Mouse (Mus musculus) midbrain, embryonic 10.5 days (tissue): ENCODE data around the gene Inip. TPM values are rescaled to one million over a fixed set of nuclear protein-coding genes. Genes with fewer than 3 reads are reported as not detected.

Source experiments
- DNase-seq: peaks from one replicate; pipeline ENCODE4 v3.0.0-alpha.2; 2017; ENCODE audit warnings: low spot score
- H3K27ac ChIP-seq: fragments of 300-500 bp; sonication (generic); replicated peaks from 2 replicates; pipeline ENCODE4 v1.5.1; 2016; ENCODE audit warnings: mild to moderate bottlenecking
- H3K27me3 ChIP-seq: fragments of 300-500 bp; sonication (generic); 2 replicates; pipeline ENCODE4 v1.6.1; 2016; ENCODE audit warnings: low read depth, mild to moderate bottlenecking; ENCODE audit not compliant: poor library complexity, severe bottlenecking
- H3K36me3 ChIP-seq: fragments of 300-500 bp; sonication (generic); 2 replicates; pipeline ENCODE4 v1.6.1; 2016; ENCODE audit warnings: mild to moderate bottlenecking, moderate library complexity
- H3K4me1 ChIP-seq: fragments of 300-500 bp; sonication (generic); 2 replicates; pipeline ENCODE4 v1.6.1; 2016
- H3K4me3 ChIP-seq: fragments of 300-500 bp; sonication (generic); 2 replicates; pipeline ENCODE4 v1.5.1; 2016; ENCODE audit warnings: mild to moderate bottlenecking, moderate library complexity
- H3K9me3 ChIP-seq: fragments of 300-500 bp; sonication (generic); replicated peaks from 2 replicates; pipeline ENCODE4 v1.6.1; 2016; ENCODE audit warnings: mild to moderate bottlenecking
- WGBS: fragments of 180-500 bp; shearing (Covaris S2); methylation state at CpG from one replicate; pipeline ENCODE4 v1.1.7; 2016; 5-methylcytosine and 5-hydroxymethylcytosine counted together
- polyA plus RNA-seq: library from polyadenylated mRNA; unstranded; fragments of >200 nt; fragmentation: Nextera tagmentation; extraction: Ambion mirVana; gene quantifications from 2 replicates; pipeline ENCODE4 v1.2.1, GENCODE M21; 2016

The Inip gene
- polyA plus RNA-seq, 1 experiment from 2014 or later, result 110 TPM

DNA sequence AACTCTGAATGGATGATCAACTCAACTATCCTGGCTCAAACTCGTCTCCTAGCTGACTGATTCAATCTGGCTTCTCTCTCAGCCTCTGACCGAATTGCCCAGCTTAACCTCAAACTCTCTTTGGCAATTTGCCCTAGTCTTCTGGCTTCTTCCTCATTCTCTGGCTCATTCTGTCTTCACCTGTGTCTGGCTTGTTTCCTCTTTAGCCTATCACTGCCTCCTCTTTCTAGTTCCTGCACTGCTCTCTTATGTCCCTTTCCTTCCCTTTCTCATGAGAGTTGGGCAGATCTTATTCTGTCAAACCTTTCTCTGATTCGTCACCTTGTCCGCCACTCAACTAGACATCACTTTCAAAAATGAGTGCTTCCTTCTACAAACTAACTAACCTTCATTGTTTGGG lies 20.7 kb upstream of the Inip start:
- Histone ChIP-seq H3K27me3 (no peaks in the 10 kb centered on the region), H3K9me3 (no peaks in the 10 kb centered on the region), H3K27ac (no peak overlapping the region), H3K4me1 (peaks cover 30% of the 10 kb centered on the region), H3K36me3 (peaks cover 5% of the 10 kb centered on the region), H3K4me3 (no peak overlapping the region)
- DNase-seq, result no peak
- 93% methylated on average over 4 of the region's 4 CpGs for WGBS

DNA sequence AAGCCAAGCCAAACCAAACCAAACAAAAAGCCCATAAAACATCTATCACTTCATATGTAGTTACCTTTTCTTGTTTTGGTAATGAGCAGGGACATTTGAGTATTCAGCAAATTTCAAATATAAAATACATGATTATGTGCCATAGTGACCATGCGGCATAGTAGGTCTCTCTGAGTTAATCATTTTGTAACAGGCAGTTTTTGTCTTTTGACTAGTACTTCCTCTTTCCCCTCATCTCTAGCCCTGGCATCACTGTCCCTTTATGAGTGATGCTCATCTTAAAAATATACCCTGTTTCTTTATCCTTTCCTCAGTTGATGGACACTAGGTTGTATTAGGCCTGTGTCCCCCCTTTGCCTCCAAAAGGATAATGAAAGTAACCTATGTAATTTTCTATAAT lies 20.1 kb upstream of the Inip start:
- Histone ChIP-seq H3K9me3 (no peaks in the 10 kb centered on the region), H3K4me3 (no peak overlapping the region), H3K27me3 (no peaks in the 10 kb centered on the region), H3K36me3 (peaks cover 5% of the 10 kb centered on the region), H3K27ac (no peak overlapping the region), H3K4me1 (peaks cover 31% of the 10 kb centered on the region)
- WGBS, result 100% methylated on average over 1 of the region's 1 CpGs
- no peak for DNase-seq

DNA sequence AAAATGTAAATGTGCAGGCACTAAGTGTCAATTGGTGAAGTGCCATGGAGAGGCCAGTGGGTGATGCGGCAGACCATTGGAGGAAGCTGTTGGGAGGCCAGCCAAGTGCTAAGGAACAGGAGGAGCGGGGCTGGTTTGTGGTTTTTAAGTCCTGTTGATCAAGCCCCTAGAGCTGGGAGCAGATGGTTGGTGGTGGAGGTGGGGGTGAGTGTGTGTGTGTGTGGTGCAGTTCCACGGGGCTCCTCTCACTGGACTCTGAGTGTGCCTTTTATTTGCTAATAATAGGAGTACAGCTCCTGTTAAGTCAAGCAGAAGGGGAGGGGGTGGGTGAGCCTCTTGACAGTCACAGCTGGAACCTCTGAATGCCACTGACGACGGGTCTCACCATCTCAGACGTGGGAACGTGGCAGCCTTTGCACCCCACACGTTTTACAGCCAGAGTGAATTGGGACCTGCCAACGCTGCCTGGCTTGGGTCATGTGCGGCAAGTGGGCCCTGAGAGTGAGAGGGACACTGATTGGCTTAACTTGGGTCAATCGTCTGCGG lies 18.2 kb upstream of the Inip start:
- peak; percentile 22 for DNase-seq
- H3K4me3 ChIP-seq, result no peak overlapping the region
- H3K36me3 ChIP-seq, result peaks cover 5% of the 10 kb centered on the region
- no peaks in the 10 kb centered on the region for H3K27me3 ChIP-seq
- H3K27ac ChIP-seq, result peak overlapping the region; percentile 69
- 55% methylated on average over 12 of the region's 12 CpGs for WGBS
- peaks cover 50% of the 10 kb centered on the region for H3K4me1 ChIP-seq
- no peaks in the 10 kb centered on the region for H3K9me3 ChIP-seq

DNA sequence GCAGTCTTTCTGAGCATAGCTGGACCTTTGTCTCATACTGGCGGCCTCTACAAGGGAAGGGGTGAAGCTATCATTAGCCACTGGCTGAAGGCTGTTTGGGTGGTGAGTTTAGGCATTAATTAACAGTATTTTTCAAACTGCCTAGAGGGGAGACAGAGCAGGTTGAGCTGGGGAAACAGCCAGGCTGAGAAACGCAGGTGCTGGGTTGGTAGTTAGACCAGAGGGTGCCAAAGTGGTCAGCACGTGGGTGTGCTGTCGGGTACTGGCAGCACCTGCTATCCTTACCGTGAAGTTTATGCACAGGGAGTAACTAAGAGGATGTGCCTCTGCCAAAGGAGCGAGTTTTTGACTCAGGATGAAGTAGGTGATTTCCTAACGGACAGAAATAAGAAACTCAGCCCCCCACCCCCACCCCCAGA lies 17.7 kb upstream of the Inip start:
- no peak for DNase-seq
- no peaks in the 10 kb centered on the region for H3K9me3 ChIP-seq
- H3K27me3 ChIP-seq, result no peaks in the 10 kb centered on the region
- peak overlapping the region; percentile 69 for H3K27ac ChIP-seq
- H3K4me3 ChIP-seq, result no peak overlapping the region
- H3K4me1 ChIP-seq, result peaks cover 55% of the 10 kb centered on the region
- WGBS, result 74% methylated on average over 7 of the region's 7 CpGs
- peaks cover 5% of the 10 kb centered on the region for H3K36me3 ChIP-seq

DNA sequence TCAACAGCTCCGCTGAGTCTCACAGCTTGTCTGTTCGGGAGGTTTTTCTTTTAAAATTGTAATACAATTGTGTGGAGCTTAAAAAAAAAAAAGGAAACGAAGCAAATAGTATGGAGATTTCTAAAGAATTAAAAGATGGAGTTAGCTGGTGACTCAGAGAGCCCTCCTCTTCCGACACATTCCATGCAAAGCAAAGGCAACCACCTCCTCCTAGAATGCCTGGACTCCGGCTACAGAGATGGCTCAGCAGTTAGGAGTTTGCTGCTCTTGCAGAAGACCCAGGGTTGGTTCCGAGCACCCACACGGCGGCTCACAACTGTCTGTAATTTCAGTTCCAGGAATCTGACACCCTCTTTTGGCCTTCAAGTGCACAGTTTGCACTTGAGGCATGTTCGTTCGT lies 17.1 kb upstream of the Inip start:
- Histone ChIP-seq H3K27me3 (no peaks in the 10 kb centered on the region), H3K4me1 (peaks cover 55% of the 10 kb centered on the region), H3K36me3 (peaks cover 5% of the 10 kb centered on the region), H3K9me3 (no peaks in the 10 kb centered on the region), H3K4me3 (no peak overlapping the region), H3K27ac (peak overlapping the region; percentile 69)
- DNase-seq, result no peak
- WGBS, result 76% methylated on average over 10 of the region's 10 CpGs

DNA sequence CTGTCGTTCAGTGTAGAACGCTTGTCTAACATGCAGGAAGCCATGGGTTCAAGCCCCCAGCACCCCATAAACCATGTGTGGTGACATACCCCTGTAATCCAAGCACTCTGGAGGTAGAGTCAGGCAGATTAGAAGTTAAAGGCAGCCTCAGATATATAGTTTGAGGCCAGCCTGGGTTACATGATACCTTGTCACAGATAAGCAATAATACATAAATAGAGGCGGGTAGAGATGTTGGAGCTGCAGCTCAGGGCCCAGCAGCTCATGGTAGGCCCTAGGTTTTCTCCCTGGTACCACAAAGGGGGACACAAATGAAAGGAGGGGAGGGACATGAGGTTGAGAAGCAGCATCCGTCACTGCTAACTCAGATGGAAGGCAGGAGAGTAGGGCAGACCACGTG lies 16.4 kb upstream of the Inip start:
- H3K27ac ChIP-seq, result peak overlapping the region; percentile 17; the same call in 1 of the 2 replicates
- DNase-seq, result no peak
- H3K4me3 ChIP-seq, result no peak overlapping the region
- no peaks in the 10 kb centered on the region for H3K27me3 ChIP-seq
- peaks cover 5% of the 10 kb centered on the region for H3K36me3 ChIP-seq
- H3K4me1 ChIP-seq, result peaks cover 52% of the 10 kb centered on the region
- no peaks in the 10 kb centered on the region for H3K9me3 ChIP-seq
- WGBS, result 80% methylated on average over 5 of the region's 5 CpGs

DNA sequence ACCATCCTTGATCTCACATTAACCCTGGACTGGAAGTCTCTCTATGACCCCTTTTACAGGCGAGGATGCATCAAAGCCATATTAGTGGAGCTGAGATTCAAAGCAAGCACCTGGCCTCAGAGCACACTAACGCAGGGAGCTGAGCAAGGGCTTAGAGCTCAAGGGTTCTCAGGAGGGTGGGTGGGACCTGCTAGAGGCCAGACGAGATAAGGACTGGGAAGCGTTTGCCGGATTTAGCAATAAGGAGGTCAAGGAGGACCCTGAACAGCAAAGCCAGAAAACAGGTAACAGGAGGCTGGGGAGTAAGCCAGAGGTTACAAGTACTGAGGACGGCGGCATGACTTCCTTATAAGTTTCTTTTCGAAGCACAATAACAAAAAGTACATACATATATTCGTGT lies 15.1 kb upstream of the Inip start:
- no peak for DNase-seq
- Histone ChIP-seq H3K4me3 (no peak overlapping the region), H3K27me3 (no peaks in the 10 kb centered on the region), H3K36me3 (peaks cover 5% of the 10 kb centered on the region), H3K4me1 (peaks cover 52% of the 10 kb centered on the region), H3K9me3 (no peaks in the 10 kb centered on the region), H3K27ac (no peak overlapping the region)
- 77% methylated on average over 9 of the region's 9 CpGs for WGBS

DNA sequence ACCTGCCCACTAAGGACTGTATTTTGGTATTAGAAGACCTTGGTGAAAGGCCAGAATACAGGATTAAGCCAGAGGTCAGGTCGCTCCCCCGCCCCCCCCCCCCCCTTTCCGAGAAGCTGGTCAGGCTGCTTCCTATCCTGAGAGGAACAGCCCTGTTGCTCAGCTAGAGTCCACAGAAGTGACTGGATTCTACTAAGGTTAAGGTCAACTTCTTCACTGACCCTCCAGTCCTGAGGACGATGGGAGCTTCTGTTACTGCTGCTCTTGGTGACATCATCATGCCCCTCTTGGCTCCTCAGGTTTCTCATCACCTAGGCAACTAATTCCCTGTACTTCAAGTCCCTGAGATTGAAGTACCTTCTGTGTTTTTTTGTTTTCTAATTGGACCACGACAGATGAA lies 14.6 kb upstream of the Inip start:
- DNase-seq, result no peak
- no peaks in the 10 kb centered on the region for H3K9me3 ChIP-seq
- H3K27ac ChIP-seq, result no peak overlapping the region
- no peak overlapping the region for H3K4me3 ChIP-seq
- no peaks in the 10 kb centered on the region for H3K27me3 ChIP-seq
- peaks cover 52% of the 10 kb centered on the region for H3K4me1 ChIP-seq
- WGBS, result 41% methylated on average over 5 of the region's 5 CpGs
- H3K36me3 ChIP-seq, result peaks cover 5% of the 10 kb centered on the region

DNA sequence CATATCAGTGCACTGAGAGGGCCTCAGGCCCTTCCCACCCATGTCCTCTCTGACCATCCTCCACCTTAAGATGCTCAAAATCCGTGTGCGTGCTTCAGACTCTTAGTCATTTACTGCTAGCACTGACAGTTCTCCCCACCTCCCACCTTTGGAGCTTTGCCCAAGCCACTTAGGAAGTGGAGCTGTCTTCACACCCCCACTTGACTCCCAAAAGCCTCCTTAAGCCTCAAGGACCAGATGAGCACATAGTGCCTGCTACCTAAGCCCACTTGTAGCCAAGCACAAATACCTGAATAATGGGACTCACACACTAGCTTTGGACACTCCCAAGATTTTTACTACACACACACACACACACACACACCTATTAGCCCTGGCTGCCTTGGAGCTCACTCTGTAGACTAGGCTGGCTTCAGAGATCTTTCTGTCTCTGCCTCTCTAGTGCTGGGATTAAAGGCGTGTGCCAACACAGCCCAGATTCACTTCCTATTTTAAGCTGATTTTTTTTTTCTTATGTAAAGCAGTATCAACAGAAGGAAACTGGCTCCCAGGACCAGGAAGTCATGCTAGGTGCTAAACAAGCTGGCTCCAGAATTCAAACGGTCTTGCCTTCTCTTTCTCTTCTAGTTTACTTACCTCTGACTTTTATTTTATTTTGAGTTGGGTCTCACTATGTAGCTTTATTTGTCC lies 13.9 kb upstream of the Inip start:
- Histone ChIP-seq H3K4me1 (peaks cover 52% of the 10 kb centered on the region), H3K9me3 (no peaks in the 10 kb centered on the region), H3K27me3 (no peaks in the 10 kb centered on the region), H3K27ac (no peak overlapping the region), H3K36me3 (peaks cover 7% of the 10 kb centered on the region), H3K4me3 (no peak overlapping the region)
- no peak for DNase-seq
- WGBS, result 87% methylated on average over 4 of the region's 4 CpGs

DNA sequence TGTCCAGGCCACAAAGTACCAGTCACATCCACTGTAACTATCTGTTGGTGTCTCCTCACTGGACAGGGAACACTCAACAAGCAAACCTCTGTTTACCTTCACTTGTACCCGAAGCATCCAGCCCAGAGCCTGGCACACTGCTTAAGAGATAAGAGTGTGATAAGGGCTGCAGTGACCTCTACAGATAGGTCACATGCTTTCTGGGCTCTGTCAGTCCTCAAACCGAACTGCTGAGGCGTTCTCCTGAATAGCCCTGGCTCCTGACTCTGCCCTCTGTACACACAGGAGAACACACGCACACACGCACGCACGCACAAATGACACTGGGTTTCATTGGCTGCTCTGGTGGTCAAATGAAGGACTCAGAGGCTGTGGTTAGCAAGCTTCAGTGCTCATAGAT lies 12.7 kb upstream of the Inip start:
- Histone ChIP-seq H3K4me3 (no peak overlapping the region), H3K27me3 (no peaks in the 10 kb centered on the region), H3K36me3 (peaks cover 8% of the 10 kb centered on the region), H3K9me3 (no peaks in the 10 kb centered on the region), H3K27ac (no peak overlapping the region), H3K4me1 (peaks cover 43% of the 10 kb centered on the region)
- no peak for DNase-seq
- 85% methylated on average over 7 of the region's 7 CpGs for WGBS

DNA sequence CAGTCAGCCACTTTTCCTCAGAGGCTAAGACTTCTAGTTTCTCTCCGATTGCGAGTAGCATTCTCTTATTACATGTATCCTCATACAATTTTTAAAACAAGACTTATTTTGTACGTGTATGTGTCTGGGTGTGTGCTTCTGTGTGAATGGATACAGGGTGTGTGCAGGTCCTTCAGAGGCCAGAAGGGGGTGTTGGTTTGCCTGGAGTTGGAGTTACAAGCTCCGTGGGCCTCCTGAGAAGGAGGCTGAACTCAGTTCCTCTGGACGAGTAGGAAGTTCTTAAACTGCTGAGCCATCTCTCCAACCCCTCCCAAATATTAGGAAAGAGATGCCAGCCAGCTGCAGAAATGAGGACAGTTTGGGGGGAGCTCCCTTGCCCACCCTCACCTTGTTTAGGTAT lies 7.0 kb upstream of the Inip start:
- 0 out of 2 replicates have a peak, but pooled peaks cover 3% of the 10 kb centered on the region for H3K36me3 ChIP-seq
- no peak overlapping the region for H3K27ac ChIP-seq
- peaks cover 25% of the 10 kb centered on the region for H3K4me1 ChIP-seq
- no peaks in the 10 kb centered on the region for H3K9me3 ChIP-seq
- no peak overlapping the region for H3K4me3 ChIP-seq
- DNase-seq, result no peak
- WGBS, result 76% methylated on average over 5 of the region's 5 CpGs
- H3K27me3 ChIP-seq, result no peaks in the 10 kb centered on the region

DNA sequence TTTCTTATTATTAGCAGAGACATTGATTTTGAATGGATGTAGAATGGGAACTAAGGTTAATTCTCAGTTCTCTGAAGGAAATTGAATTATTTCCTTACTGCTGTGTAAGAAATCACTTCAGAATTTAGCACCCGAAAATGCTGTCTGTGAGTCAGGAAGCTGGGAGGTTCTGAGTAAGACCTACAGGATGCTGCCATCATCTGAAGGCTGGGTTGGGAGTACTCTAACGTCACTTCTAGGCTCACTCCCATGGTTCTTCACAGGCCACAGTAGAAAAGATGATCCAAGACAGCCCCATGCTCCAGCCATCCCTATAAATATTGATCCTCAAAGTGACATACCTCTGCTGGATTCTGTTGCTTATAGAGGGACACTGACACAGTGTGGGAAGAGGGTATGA lies 6.1 kb upstream of the Inip start:
- peak overlapping the region; percentile 96 for H3K4me3 ChIP-seq

DNA sequence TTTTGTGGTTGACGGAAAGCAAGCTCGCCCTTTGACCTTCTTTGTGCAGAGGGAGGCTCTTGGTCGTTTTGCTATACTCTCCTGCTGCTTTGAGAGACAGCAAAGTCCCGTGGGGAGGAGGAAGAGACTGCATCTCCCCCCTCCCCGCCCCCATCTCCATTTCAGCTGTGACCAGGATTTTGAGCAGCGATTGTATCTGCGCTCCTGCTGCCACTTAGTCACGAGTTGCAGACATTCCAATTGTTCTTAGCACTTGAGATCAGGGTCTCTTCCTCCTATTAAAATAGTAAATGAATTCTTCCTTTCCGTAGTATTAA lies 5.4 kb upstream of the Inip start:
- peak; percentile 70 for DNase-seq
- Histone ChIP-seq H3K4me3 (peak overlapping the region; percentile 96), H3K9me3 (no peaks in the 10 kb centered on the region), H3K27me3 (peaks cover 6% of the 10 kb centered on the region; the same call in 1 of the 2 replicates), H3K27ac (peak overlapping the region; percentile 91), H3K36me3 (0 out of 2 replicates have a peak, but pooled peaks cover 3% of the 10 kb centered on the region), H3K4me1 (peaks cover 25% of the 10 kb centered on the region)
- WGBS, result 5% methylated on average over 9 of the region's 9 CpGs

More for the DNA sequence above, 6.1 kb upstream of the Inip start:
- H3K27ac ChIP-seq, result no peak overlapping the region
- 72% methylated on average over 2 of the region's 2 CpGs for WGBS
- DNase-seq, result no peak
- 0 out of 2 replicates have a peak, but pooled peaks cover 3% of the 10 kb centered on the region for H3K36me3 ChIP-seq
- peaks cover 2% of the 10 kb centered on the region; the same call in 1 of the 2 replicates for H3K27me3 ChIP-seq
- H3K4me1 ChIP-seq, result peaks cover 25% of the 10 kb centered on the region
- H3K9me3 ChIP-seq, result no peaks in the 10 kb centered on the region
